Mouse (Mus musculus): Measurements from ENCODE around the gene Hcrt.
"Not testable (repeated sequence)": the region's sequence is repeated elsewhere in the genome, so short reads cannot be mapped to it uniquely, and the experiment has no call there.

Hcrt gene

GRCm38 (mm10) chr11:100762831-100763230, at the start of gene Hcrt:
Hcrt (minus strand) TSS chr11:100762931.
- no peak for DNase-seq (ENCODE audit: extremely low spot score)

- no peak for DNase-seq (ENCODE audit: extremely low spot score)
Observed at GRCm38 (mm10) chr11:100811132-100811531, 48.4 kb upstream of the Hcrt start.

- no peak for DNase-seq (ENCODE audit: extremely low spot score)
Observed at GRCm38 (mm10) chr11:100810516-100810915, 47.8 kb upstream of the Hcrt start.

GRCm38 (mm10) chr11:100806380-100807305, 43.9 kb upstream of the Hcrt start:
- DNase-seq (ENCODE audit: extremely low spot score): no peak

- no peak for DNase-seq (ENCODE audit: extremely low spot score)
Observed at GRCm38 (mm10) chr11:100805535-100805934, 42.8 kb upstream of the Hcrt start.

- DNase-seq (ENCODE audit: extremely low spot score): no peak
Observed at GRCm38 (mm10) chr11:100804409-100804808, 41.7 kb upstream of the Hcrt start.

- no peak for DNase-seq (ENCODE audit: extremely low spot score)
Observed at GRCm38 (mm10) chr11:100799426-100799825, 36.7 kb upstream of the Hcrt start.

GRCm38 (mm10) chr11:100796585-100796984, 33.9 kb upstream of the Hcrt start:
- no peak for DNase-seq (ENCODE audit: extremely low spot score)

GRCm38 (mm10) chr11:100795386-100795785, 32.7 kb upstream of the Hcrt start:
- DNase-seq (ENCODE audit: extremely low spot score): no peak

- DNase-seq (ENCODE audit: extremely low spot score): no peak
Observed at GRCm38 (mm10) chr11:100791457-100792049, 28.8 kb upstream of the Hcrt start.

GRCm38 (mm10) chr11:100790644-100791043, 27.9 kb upstream of the Hcrt start:
- not testable (repeated sequence) for DNase-seq (ENCODE audit: extremely low spot score)

GRCm38 (mm10) chr11:100789702-100790101, 27.0 kb upstream of the Hcrt start:
- DNase-seq (ENCODE audit: extremely low spot score): no peak

- no peak for DNase-seq (ENCODE audit: extremely low spot score)
Observed at GRCm38 (mm10) chr11:100785774-100786173, 23.0 kb upstream of the Hcrt start.

- no peak for DNase-seq (ENCODE audit: extremely low spot score)
Observed at GRCm38 (mm10) chr11:100784286-100784685, 21.6 kb upstream of the Hcrt start.

GRCm38 (mm10) chr11:100782568-100782967, 19.8 kb upstream of the Hcrt start:
- no peak for DNase-seq (ENCODE audit: extremely low spot score)

GRCm38 (mm10) chr11:100781763-100782475, 19.2 kb upstream of the Hcrt start:
- DNase-seq (ENCODE audit: extremely low spot score): no peak

- no peak for DNase-seq (ENCODE audit: extremely low spot score)
Observed at GRCm38 (mm10) chr11:100780247-100780646, 17.5 kb upstream of the Hcrt start.

- DNase-seq (ENCODE audit: extremely low spot score): no peak
Observed at GRCm38 (mm10) chr11:100778069-100778468, 15.3 kb upstream of the Hcrt start.

GRCm38 (mm10) chr11:100775921-100776320, 13.2 kb upstream of the Hcrt start:
- no peak for DNase-seq (ENCODE audit: extremely low spot score)

- DNase-seq (ENCODE audit: extremely low spot score): no peak
Observed at GRCm38 (mm10) chr11:100774261-100774660, 11.5 kb upstream of the Hcrt start.

GRCm38 (mm10) chr11:100770646-100771408, 8.1 kb upstream of the Hcrt start, which contains the start of gene Ghdc:
Ghdc (minus strand) TSS chr11:100770957.
- DNase-seq (ENCODE audit: extremely low spot score): peak; percentile 63

GRCm38 (mm10) chr11:100769980-100770379, 7.2 kb upstream of the Hcrt start:
- DNase-seq (ENCODE audit: extremely low spot score): no peak
